9 mouse cellular contexts compared by ENCODE assay signal in genomic region chr10:40125200-40125599, GRCm38 (mm10). TPM values are rescaled to one million over a fixed set of nuclear protein-coding genes. Genes with fewer than 3 reads are reported as not detected.
DNase-seq lines count a peak whose midpoint lies in the region; ATAC-seq and TF ChIP-seq lines count a peak whose summit lies in the region.
"Had no signal": no experiment of that assay in that cellular context is flagged by ENCODE, and none has a peak within 500 bp of the region (broad histone marks: within the 10 kb centered on the region; RNA-seq: fewer than 3 reads in every experiment).

No protein-coding gene starts in this region.

- H3K36me3 ChIP-seq in liver, embryonic 13.5 days, result peaks cover 51% of the 10 kb centered on the region
- H3K36me3 ChIP-seq in forebrain, postnatal 0 days (ENCODE audit: insufficient read depth), result no peaks in the 10 kb centered on the region

- TF ChIP-seq CTCF in forebrain, postnatal 0 days (IDR thresholded peaks at IDR 0.05; ENCODE audit: low read depth), result no peak

- H3K4me3 ChIP-seq in liver, embryonic 13.5 days (replicated peaks), result peak overlapping the region; percentile 47
- no peak overlapping the region for H3K4me3 ChIP-seq in forebrain, postnatal 0 days (ENCODE audit: low read depth, low read length)

- DNase-seq in testis, postnatal 10 days (ENCODE audit: low spot score), result peak; percentile 31
- no peak for DNase-seq in testis, postnatal 14 days (ENCODE audit: low spot score)
- peak; percentile 44 for DNase-seq in gonadal fat pad, adult 2 months (ENCODE audit: low read depth)
- DNase-seq in liver, embryonic 13.5 days, result peak; percentile 91
- DNase-seq in spleen, postnatal 4 days (ENCODE audit: low spot score in 2 of 2), result peak; percentile 72
- DNase-seq in retina, embryonic 14.5 days (ENCODE audit: low spot score), result no peak
- DNase-seq in right cerebral cortex, postnatal 36 days (ENCODE audit: low spot score in 2 of 2), result no peak
- DNase-seq in forebrain, postnatal 0 days, result no peak

- ATAC-seq in liver, embryonic 13.5 days (ENCODE audit: low read depth), result peak; percentile 99
- ATAC-seq in forebrain, postnatal 0 days, result no peak
- ATAC-seq: Patski had no signal

- H3K27me3 ChIP-seq in liver, embryonic 13.5 days, result no peaks in the 10 kb centered on the region
- no peaks in the 10 kb centered on the region for H3K27me3 ChIP-seq in forebrain, postnatal 0 days (ENCODE audit: insufficient read depth, low read length)
- H3K27me3 ChIP-seq: Patski had no signal

- H3K4me2 ChIP-seq in liver, embryonic 13.5 days, result peak overlapping the region; percentile 75
- H3K4me2 ChIP-seq in forebrain, postnatal 0 days (ENCODE audit: low read depth), result no peak overlapping the region

- no peaks in the 10 kb centered on the region for H3K9me3 ChIP-seq in liver, embryonic 13.5 days (replicated peaks)
- no peaks in the 10 kb centered on the region for H3K9me3 ChIP-seq in forebrain, postnatal 0 days (ENCODE audit: low read length)

- peak overlapping the region; percentile 72 for H3K9ac ChIP-seq in liver, embryonic 13.5 days
- no peak overlapping the region for H3K9ac ChIP-seq in forebrain, postnatal 0 days

- H3K4me1 ChIP-seq in liver, embryonic 13.5 days (replicated peaks), result peaks cover 94% of the 10 kb centered on the region
- H3K4me1 ChIP-seq in forebrain, postnatal 0 days (ENCODE audit: insufficient read depth), result no peaks in the 10 kb centered on the region

- peak overlapping the region; percentile 99 for H3K27ac ChIP-seq in liver, embryonic 13.5 days
- no peak overlapping the region for H3K27ac ChIP-seq in forebrain, postnatal 0 days (ENCODE audit: low read depth, low read length)

- WGBS in liver, embryonic 13.5 days (ENCODE audit: insufficient replicate concordance), result 16% methylated on average over 9 of the region's 9 CpGs
- 90% methylated on average over 9 of the region's 9 CpGs for WGBS in forebrain, postnatal 0 days

RNA-seq across cellular contexts. Expression of gene Slc16a10, which starts 16.9 kb away (rescaled TPM):
- polyA plus RNA-seq in gonadal fat pad, adult 2 months (2012; rRNA removed), result 76.3 and 122 TPM in 2 replicates
- 75.1 and 80.8 TPM in 2 replicates for polyA plus RNA-seq in liver, embryonic 13.5 days (2015; fragmentation: Nextera tagmentation; extraction: Ambion mirVana)
- total RNA-seq in forebrain, postnatal 0 days (2014; rRNA removed), result 1.7 and 2.5 TPM in 2 replicates
- polyA plus RNA-seq in forebrain, postnatal 0 days (2015; fragmentation: Nextera tagmentation; extraction: Ambion mirVana), result 1.3 and 1.5 TPM in 2 replicates

Comparison
In these comparisons a context has a peak if more than half of its experiments do, and no peak if none do; other contexts are left out.
1. DNase-seq: peak in testis, postnatal 10 days (single experiment), gonadal fat pad, adult 2 months (single experiment), liver, embryonic 13.5 days (single experiment) and spleen, postnatal 4 days (2 of 2); none in testis, postnatal 14 days (single experiment), retina, embryonic 14.5 days (single experiment), right cerebral cortex, postnatal 36 days (0 of 2) and forebrain, postnatal 0 days (single experiment).
2. RNA of gene Slc16a10, which starts 16.9 kb away (polyA plus RNA-seq): 76.3 to 122 TPM in gonadal fat pad, adult 2 months and 75.1 to 80.8 TPM in liver, embryonic 13.5 days; 1.3 to 1.5 TPM in forebrain, postnatal 0 days; every median in the first group is over 10 times any median in the second.